Mouse (Mus musculus) cerebellum, adult 2 months (tissue): ENCODE results near the gene Lingo2. TPM values are rescaled to one million over a fixed set of nuclear protein-coding genes. Genes with fewer than 3 reads are reported as not detected.
"Not testable (repeated sequence)": the region's sequence is repeated elsewhere in the genome, so short reads cannot be mapped to it uniquely, and the experiment has no call there.

Experiments used
- DNase-seq, 2 experiments: peaks; one replicate each; pipeline ENCODE4 v3.0.0; 2021
- H3K27ac ChIP-seq: fragments of 200-500 bp; 2 replicates; pipeline ENCODE4 v1.5.1; 2012; ENCODE audit warnings: low read length, control low read depth, inconsistent platforms; ENCODE audit not compliant: insufficient read depth
- H3K27me3 ChIP-seq: fragments of 200-500 bp; 2 replicates; pipeline ENCODE4 v1.6.1; 2012; ENCODE audit warnings: inconsistent platforms, mild to moderate bottlenecking, low read length, moderate library complexity; ENCODE audit not compliant: control insufficient read depth, insufficient read depth
- H3K4me1 ChIP-seq: fragments of 200-500 bp; 2 replicates; pipeline ENCODE4 v1.6.1; 2011; ENCODE audit warnings: low read length; ENCODE audit not compliant: control insufficient read depth, insufficient read depth
- H3K4me3 ChIP-seq: fragments of 200-500 bp; replicated peaks from 2 replicates; pipeline ENCODE3; 2011; ENCODE audit warnings: mild to moderate bottlenecking, low read depth, low read length, control low read depth; ENCODE audit not compliant: insufficient read depth
- CTCF ChIP-seq: fragments of 200-500 bp; IDR thresholded peaks from 2 replicates; pipeline ENCODE4 v1.5.1; 2011; ENCODE audit warnings: low read depth, mild to moderate bottlenecking, control low read depth, low read length, moderate library complexity, borderline replicate concordance; ENCODE audit not compliant: insufficient read depth
- POLR2A ChIP-seq: fragments of 200-500 bp; IDR thresholded peaks from 2 replicates; pipeline ENCODE4 v1.6.1; 2011; ENCODE audit warnings: low read length, control low read depth, borderline replicate concordance; ENCODE audit not compliant: insufficient read depth
- WGBS: fragments of 180-500 bp; shearing (Covaris S2); methylation state at CpG from one replicate; pipeline ENCODE4 v1.1.7; 2018; 5-methylcytosine and 5-hydroxymethylcytosine counted together
- polyA plus RNA-seq: library from polyadenylated mRNA; depleted of rRNA; stranded (reverse); fragments of >200 nt; gene quantifications from 2 replicates; pipeline ENCODE4 v1.2.3, GENCODE M21; 2012

Gene Lingo2
- polyA plus RNA-seq, 1 experiment = 6.4 TPM

DNA sequence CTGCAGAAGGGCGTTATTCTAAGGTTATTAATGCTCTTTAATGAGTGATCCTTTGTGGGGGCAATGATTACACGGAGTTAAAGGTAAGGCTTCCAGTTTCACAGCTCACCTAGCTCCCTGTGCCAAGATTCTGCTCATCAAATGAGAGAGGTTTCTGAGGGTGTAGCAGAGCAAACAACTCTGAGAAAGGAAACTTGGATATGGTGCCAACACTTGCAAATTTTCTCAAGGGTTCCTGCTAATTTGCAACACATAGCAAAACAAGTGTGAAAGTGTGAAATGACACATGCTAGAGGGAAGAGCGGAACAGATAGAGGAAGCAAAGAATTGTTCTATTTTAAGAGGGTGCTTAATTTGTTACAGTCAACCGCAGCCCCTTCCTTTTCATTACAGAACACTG lies 767.9 kb downstream of the Lingo2 start:
- Histone ChIP-seq H3K4me1 (no peaks in the 10 kb centered on the region), H3K4me3 (no peak overlapping the region), H3K27me3 (no peaks in the 10 kb centered on the region), H3K27ac (no peak overlapping the region)
- TF ChIP-seq POLR2A (no peak), CTCF (no peak)
- DNase-seq = no peak
- 20% methylated on average over 4 of the region's 4 CpGs for WGBS

DNA sequence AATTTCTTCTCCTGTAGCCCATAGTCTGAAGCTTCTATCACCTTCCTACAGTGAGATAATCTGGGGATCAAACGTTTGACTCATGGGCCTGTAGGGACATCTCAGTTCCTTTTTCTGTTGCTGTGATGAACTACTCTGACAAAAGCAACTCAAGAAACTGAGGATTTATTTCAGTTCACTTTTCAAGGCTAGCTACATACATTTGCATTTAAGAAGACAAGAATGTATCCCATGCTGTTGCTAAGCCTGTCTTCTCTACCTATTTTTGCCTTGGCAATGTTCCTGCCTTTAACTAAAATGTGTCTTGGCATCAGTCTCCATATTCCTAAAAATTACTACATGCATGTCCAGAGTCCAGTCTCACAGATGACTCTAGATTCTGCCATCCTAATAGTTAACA lies 781.4 kb downstream of the Lingo2 start:
- no peaks in the 10 kb centered on the region; the same call in 1 of the 2 replicates for H3K27me3 ChIP-seq
- no peak overlapping the region for H3K27ac ChIP-seq
- H3K4me1 ChIP-seq = no peaks in the 10 kb centered on the region
- DNase-seq = no peak
- 31% methylated on average over 1 of the region's 1 CpGs for WGBS
- TF ChIP-seq CTCF = no peak
- TF ChIP-seq POLR2A = no peak
- H3K4me3 ChIP-seq = no peak overlapping the region

DNA sequence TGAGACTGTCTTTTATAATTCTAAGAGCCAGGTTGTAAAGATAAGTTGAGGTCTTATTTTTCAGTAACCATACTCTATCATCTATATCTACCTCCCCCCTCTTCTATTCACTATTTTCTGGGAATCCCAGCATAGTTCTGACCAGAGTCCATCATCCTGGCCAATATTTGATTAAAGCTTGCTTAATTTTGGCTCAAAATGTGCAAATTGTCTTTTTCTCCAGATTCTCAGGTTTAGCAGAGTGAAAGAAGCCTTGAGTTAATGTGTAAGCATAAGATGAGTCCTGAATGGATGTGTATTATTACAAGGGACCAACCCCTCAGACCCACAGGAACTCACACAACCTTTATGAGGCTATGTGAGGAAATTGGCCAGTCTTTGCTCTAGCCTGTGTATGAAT lies 820.2 kb downstream of the Lingo2 start:
- no peak for TF ChIP-seq CTCF
- TF ChIP-seq POLR2A = no peak

DNA sequence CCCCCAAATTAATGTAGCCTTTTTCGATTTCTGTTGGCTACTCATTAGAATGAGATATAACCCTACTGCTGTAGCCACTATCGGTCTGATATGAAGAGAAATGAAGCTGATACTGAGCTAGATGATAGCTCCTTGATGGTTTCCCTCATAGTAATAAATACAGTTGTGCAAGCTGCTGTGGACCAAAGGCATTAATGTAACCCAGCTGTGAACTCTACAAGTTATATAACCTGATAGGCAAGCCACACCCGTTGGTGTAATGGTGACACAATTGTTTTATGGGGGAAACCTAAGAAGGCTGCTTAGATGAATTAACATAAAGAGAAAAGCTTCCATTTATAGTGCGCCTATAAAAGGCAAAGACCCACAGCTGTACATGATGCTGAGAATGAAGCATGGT lies 856.1 kb downstream of the Lingo2 start:
- no peak for DNase-seq
- 89% methylated on average over 4 of the region's 4 CpGs for WGBS
- Histone ChIP-seq H3K4me3 (no peak overlapping the region), H3K27ac (no peak overlapping the region), H3K4me1 (no peaks in the 10 kb centered on the region), H3K27me3 (no peaks in the 10 kb centered on the region)
- TF ChIP-seq POLR2A (no peak), CTCF (no peak)

More for the DNA sequence above, 820.2 kb downstream of the Lingo2 start:
- Histone ChIP-seq H3K4me3 (no peak overlapping the region), H3K27ac (no peak overlapping the region), H3K4me1 (no peaks in the 10 kb centered on the region), H3K27me3 (no peaks in the 10 kb centered on the region)
- DNase-seq = no peak

DNA sequence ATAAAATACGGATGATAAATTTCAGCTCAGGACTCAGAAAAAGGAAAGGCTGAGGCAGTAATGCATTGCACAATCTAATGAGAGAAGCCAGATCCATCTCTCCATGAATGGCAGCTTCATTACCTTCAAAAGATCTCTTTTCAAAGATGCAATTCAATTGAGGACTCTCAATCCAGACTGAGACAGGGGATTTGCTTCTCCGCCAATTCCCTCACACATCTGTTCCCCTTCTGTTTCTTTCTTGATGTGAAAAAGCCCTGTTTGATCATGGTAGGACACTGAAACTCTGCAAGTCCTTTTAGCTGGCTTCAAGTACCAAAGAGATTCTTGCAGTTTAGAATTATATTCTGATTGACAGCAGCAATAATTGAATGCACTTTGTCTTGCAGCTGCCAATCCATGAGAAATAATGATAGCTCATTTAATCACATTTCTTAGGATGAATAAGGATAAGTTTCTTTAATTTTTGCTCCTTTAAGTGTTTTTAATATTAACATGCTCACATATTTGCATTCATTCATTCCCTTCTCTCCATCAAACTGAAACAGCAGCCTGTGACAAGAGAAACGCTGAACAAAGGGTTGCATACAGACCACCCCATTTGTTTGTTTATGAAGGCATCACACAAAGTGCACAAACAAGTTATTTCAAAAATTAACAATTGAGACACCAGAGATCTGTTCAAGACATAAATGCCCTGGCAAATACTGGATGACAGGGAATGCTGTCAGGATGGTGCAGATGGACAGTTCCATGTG lies 870.3 kb downstream of the Lingo2 start:
- TF ChIP-seq CTCF (no peak), POLR2A (no peak)
- Histone ChIP-seq H3K27ac (no peak overlapping the region), H3K4me1 (no peaks in the 10 kb centered on the region), H3K4me3 (no peak overlapping the region), H3K27me3 (no peaks in the 10 kb centered on the region)
- 71% methylated on average over 3 of the region's 3 CpGs for WGBS
- DNase-seq = no peak

DNA sequence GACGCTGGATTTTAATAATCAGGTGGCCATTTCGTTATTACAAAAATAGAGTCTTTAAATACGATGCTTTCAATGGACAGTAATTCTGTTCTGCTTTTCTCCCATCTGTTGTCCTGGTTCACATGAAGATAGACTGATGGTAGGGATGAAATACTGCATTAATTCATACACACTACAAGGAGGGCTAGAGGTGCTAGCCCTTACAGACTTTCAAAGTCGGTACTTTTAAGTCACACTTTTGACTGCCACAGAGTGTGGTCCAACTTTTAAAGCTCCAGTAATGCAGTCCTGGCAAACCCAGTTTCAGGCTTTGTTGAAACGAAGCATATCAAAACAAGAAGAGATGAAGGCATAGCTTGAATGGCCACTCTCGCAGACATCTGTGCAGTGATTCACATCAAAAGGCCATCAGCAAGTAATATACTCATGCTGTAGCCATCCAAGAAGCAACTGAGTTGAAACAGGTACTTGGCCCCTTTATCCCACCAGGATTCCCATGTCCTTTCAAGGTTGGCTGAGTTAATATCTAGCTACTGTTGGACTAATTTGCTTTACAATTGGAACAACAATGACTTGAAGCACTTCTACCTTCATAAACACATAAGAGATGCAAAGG lies 872.5 kb downstream of the Lingo2 start:
- TF ChIP-seq POLR2A = no peak
- no peak for TF ChIP-seq CTCF
- no peak overlapping the region for H3K27ac ChIP-seq
- H3K4me3 ChIP-seq = no peak overlapping the region
- WGBS = 82% methylated on average over 6 of the region's 6 CpGs
- no peaks in the 10 kb centered on the region for H3K27me3 ChIP-seq
- H3K4me1 ChIP-seq = no peaks in the 10 kb centered on the region
- DNase-seq = no peak

DNA sequence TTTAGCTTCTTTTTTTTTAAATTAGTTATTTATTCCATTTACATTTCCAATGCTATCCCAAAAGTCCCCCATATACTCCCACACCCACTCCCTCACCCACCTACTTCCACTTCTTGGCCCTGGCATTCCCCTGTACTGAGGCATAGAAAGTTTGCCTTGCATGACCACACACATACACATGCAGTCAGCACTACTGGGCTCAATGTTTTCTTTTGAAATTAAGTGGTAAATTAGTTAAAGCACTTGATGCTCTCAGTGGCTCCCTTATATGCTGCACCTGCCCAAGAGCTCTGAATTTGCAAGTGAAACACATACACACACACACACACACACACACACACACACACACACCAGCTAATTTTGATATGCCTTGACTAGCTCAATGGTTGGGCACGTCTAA lies 886.8 kb downstream of the Lingo2 start:
- H3K27me3 ChIP-seq, DNase-seq, H3K4me3 ChIP-seq, H3K4me1 ChIP-seq, H3K27ac ChIP-seq: not testable (repeated sequence)
- WGBS = 56% methylated on average over 1 of the region's 1 CpGs

DNA sequence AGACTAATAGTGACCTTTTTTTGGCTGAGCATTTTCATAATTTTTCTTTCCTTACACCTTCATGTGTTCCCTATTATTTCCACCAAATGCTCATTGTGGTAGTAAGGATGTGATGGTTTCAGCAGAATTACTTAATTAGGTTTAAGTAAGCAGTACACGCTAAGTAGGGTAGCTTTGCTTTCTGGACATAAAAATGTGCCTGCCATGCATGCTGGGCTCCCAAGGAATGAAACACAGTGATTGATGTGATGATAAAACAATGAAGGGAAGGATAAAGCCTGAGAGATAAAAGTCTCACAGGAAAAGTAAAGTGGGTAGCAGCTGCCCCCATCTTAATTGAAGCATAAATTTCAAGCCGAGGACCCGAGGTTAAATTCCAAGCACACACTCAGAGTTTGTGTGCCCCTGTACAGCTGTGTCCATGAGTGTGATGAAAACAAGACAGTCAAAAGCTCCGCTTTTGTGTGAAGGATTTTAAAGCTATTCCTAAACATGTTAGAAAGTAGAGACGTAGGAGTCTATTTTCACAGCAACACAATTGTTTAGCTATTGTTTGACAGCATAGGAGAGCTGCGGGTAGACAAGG lies 898.7 kb downstream of the Lingo2 start:
- Histone ChIP-seq H3K27me3 (no peaks in the 10 kb centered on the region), H3K4me3 (no peak overlapping the region), H3K4me1 (no peaks in the 10 kb centered on the region), H3K27ac (no peak overlapping the region)
- no peak for TF ChIP-seq CTCF
- TF ChIP-seq POLR2A = no peak
- 56% methylated on average over 6 of the region's 6 CpGs for WGBS
- no peak for DNase-seq
